Mouse (Mus musculus): Measurements from ENCODE around the gene Tbx15. TPM values are rescaled to one million over a fixed set of nuclear protein-coding genes. Genes with fewer than 3 reads are reported as not detected.

The Tbx15 gene
- total RNA-seq, 1 experiment, result 1.4 TPM

DNA sequence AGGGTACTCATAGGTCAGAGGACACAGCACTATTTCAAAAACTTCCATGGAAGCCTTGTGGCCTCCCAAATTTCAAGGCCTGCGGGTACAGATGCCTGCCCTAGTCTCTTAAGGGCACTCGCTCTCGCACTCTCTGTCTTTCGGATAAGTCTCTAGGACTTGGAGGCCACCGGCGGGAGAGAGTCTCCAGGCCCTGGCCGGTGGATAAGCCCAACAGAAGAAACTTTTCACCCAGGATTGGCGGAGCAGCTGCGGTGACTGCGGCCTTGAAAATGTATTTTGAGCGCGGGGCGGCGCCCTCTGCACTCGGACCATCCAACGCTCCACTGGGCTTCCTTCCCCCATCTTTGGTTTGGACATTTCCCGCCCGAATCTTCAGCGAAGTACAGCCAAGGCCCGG, 16.6 kb downstream of the Tbx15 start:
- no peak overlapping the region for H3K27ac ChIP-seq (ENCODE audit: insufficient read depth, low read depth, low read length, poor library complexity, severe bottlenecking)
- H3K9ac ChIP-seq (ENCODE audit: insufficient read depth, low read depth, low read length, poor library complexity, severe bottlenecking), result no peak overlapping the region
- H3K4me1 ChIP-seq (ENCODE audit: control insufficient read depth in 2 of 2, insufficient read depth in 2 of 2, low read length in 2 of 2, poor library complexity in 1 of 2), result peaks cover 0 to 9% of the 10 kb centered on the region in 2 experiments; a peak in 1 of 4 replicates
- H3K4me3 ChIP-seq (ENCODE audit: insufficient read depth in 1 of 2, low read depth in 1 of 2, low read length in 2 of 2, poor library complexity in 1 of 2, severe bottlenecking in 1 of 2), result no peak overlapping the region
- in situ Hi-C loops (cut with MboI; ENCODE audit: low sequenced_read_pairs in 2 of 2, unreplicated experiment in 2 of 2), result no loop called here
- no peak for DNase-seq (ENCODE audit: low read depth, low spot score)
- TF ChIP-seq HCFC1 (IDR thresholded peaks at IDR 0.05; ENCODE audit: borderline replicate concordance, insufficient read depth, low read length) (no peak), ZNF384 (IDR thresholded peaks at IDR 0.05; ENCODE audit: low read depth, low read length) (no peak), ZC3H11A (IDR thresholded peaks at IDR 0.05; ENCODE audit: borderline replicate concordance, low read depth, low read length) (no peak), MAFK (IDR thresholded peaks at IDR 0.05; ENCODE audit: insufficient read depth, low read depth, low read length) (no peak)
- H3K36me3 ChIP-seq (ENCODE audit: control insufficient read depth, insufficient read depth, low read length, poor library complexity, severe bottlenecking), result no peaks in the 10 kb centered on the region
- H3K9me3 ChIP-seq (ENCODE audit: control insufficient read depth, insufficient read depth, low read depth, low read length), result no peaks in the 10 kb centered on the region

DNA sequence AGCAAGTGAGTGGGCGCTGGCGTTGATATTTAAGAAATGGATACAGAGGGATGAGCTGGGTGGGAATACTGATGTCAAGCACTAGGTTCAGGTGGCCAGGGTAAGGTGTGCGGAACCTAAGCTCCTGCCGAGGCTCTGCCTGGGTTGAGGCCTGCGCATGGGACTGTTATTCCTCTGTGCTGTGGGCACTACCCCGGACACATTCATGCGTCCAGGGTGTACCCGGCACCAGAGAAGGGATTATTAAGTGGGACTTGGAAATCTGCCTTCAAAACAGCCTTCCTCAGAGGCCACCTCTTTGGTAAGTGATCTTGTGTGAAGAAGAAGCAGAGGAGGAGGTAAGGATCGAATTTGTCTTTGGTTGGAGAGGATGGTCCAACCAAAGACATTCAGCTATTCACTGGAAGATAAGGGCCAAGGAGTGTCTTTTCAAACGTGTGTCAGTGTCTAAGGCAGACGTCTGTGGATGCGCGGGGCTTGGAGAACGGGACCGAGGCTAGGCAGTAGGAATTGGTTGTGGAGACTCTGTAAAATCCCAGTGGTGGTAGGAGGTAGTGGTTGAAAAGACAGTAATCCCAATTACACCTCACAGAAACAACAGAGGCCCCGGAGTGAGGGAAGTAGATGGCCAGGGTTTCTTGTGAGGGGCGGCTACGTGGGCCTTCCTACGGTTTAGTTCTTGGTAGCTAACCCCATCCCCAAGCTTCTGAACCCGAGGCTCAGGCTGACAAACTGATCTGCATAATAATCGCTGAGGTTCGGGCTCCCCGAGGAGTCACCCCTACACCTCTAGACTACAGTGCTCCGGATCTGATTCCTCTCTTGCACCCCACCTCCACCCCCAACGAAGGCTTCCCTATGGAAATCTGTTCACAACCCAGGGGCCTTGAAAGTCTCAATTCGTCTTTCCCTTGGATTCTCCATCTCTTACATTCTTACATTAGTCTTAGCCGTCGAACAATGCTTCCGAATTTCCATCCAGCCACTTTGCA, 17.7 kb downstream of the Tbx15 start:
- Histone ChIP-seq H3K9me3 (ENCODE audit: control insufficient read depth, insufficient read depth, low read depth, low read length) (no peaks in the 10 kb centered on the region), H3K4me1 (ENCODE audit: control insufficient read depth in 2 of 2, insufficient read depth in 2 of 2, low read length in 2 of 2, poor library complexity in 1 of 2) (peaks cover 0 to 9% of the 10 kb centered on the region in 2 experiments; a peak in 1 of 4 replicates), H3K27ac (ENCODE audit: insufficient read depth, low read depth, low read length, poor library complexity, severe bottlenecking) (no peak overlapping the region), H3K4me3 (ENCODE audit: insufficient read depth in 1 of 2, low read depth in 1 of 2, low read length in 2 of 2, poor library complexity in 1 of 2, severe bottlenecking in 1 of 2) (no peak overlapping the region), H3K36me3 (ENCODE audit: control insufficient read depth, insufficient read depth, low read length, poor library complexity, severe bottlenecking) (no peaks in the 10 kb centered on the region), H3K9ac (ENCODE audit: insufficient read depth, low read depth, low read length, poor library complexity, severe bottlenecking) (no peak overlapping the region)
- no peak for DNase-seq (ENCODE audit: low read depth, low spot score)
- TF ChIP-seq HCFC1 (IDR thresholded peaks at IDR 0.05; ENCODE audit: borderline replicate concordance, insufficient read depth, low read length) (no peak), MAFK (IDR thresholded peaks at IDR 0.05; ENCODE audit: insufficient read depth, low read depth, low read length) (no peak), ZNF384 (IDR thresholded peaks at IDR 0.05; ENCODE audit: low read depth, low read length) (no peak), ZC3H11A (IDR thresholded peaks at IDR 0.05; ENCODE audit: borderline replicate concordance, low read depth, low read length) (no peak), CHD2 (IDR thresholded peaks at IDR 0.05; ENCODE audit: low read depth, low read length) (no peak)
- in situ Hi-C loops (cut with MboI; ENCODE audit: low sequenced_read_pairs in 2 of 2, unreplicated experiment in 2 of 2), result no loop called here

GRCm38 (mm10) chr3:99259741-99260270, 19.6 kb downstream of the Tbx15 start:
- no peak overlapping the region for H3K9ac ChIP-seq (ENCODE audit: insufficient read depth, low read depth, low read length, poor library complexity, severe bottlenecking)
- H3K9me3 ChIP-seq (ENCODE audit: control insufficient read depth, insufficient read depth, low read depth, low read length), result no peaks in the 10 kb centered on the region
- peaks cover 0 to 6% of the 10 kb centered on the region in 2 experiments; a peak in 1 of 4 replicates for H3K4me1 ChIP-seq (ENCODE audit: control insufficient read depth in 2 of 2, insufficient read depth in 2 of 2, low read length in 2 of 2, poor library complexity in 1 of 2)
- in situ Hi-C loops (cut with MboI; ENCODE audit: low sequenced_read_pairs in 2 of 2, unreplicated experiment in 2 of 2), result no loop called here
- H3K4me3 ChIP-seq (ENCODE audit: insufficient read depth in 1 of 2, low read depth in 1 of 2, low read length in 2 of 2, poor library complexity in 1 of 2, severe bottlenecking in 1 of 2), result no peak overlapping the region
- TF ChIP-seq CHD2 (IDR thresholded peaks at IDR 0.05; ENCODE audit: low read depth, low read length), result no peak
- TF ChIP-seq ZC3H11A (IDR thresholded peaks at IDR 0.05; ENCODE audit: borderline replicate concordance, low read depth, low read length), result no peak
- TF ChIP-seq ZNF384 (IDR thresholded peaks at IDR 0.05; ENCODE audit: low read depth, low read length), result no peak
- no peak for TF ChIP-seq HCFC1 (IDR thresholded peaks at IDR 0.05; ENCODE audit: borderline replicate concordance, insufficient read depth, low read length)
- no peak for TF ChIP-seq MAFK (IDR thresholded peaks at IDR 0.05; ENCODE audit: insufficient read depth, low read depth, low read length)
- H3K36me3 ChIP-seq (ENCODE audit: control insufficient read depth, insufficient read depth, low read length, poor library complexity, severe bottlenecking), result no peaks in the 10 kb centered on the region
- DNase-seq (ENCODE audit: low read depth, low spot score), result no peak
- no peak overlapping the region for H3K27ac ChIP-seq (ENCODE audit: insufficient read depth, low read depth, low read length, poor library complexity, severe bottlenecking)

DNA sequence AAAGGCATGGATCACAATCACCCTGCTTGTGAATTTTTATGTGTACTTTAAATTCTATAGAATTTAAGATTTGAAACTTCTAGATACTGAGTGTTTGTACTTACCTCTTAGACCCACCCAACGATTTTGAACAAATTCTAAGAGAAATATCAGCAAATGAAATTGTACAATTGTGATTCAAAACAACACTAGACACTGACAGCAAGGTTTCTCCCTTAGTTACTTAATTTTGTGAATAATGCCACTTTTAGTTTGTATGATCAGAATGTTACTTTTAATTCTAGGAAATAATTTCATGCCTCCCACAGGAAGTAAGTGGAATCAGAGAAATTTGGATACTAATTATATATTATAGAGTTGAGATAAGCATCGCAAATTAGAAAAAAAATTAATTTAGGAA, 20.2 kb downstream of the Tbx15 start:
- H3K9me3 ChIP-seq (ENCODE audit: control insufficient read depth, insufficient read depth, low read depth, low read length), result no peaks in the 10 kb centered on the region
- no peak for DNase-seq (ENCODE audit: low read depth, low spot score)
- TF ChIP-seq HCFC1 (IDR thresholded peaks at IDR 0.05; ENCODE audit: borderline replicate concordance, insufficient read depth, low read length), result no peak
- no peak for TF ChIP-seq ZNF384 (IDR thresholded peaks at IDR 0.05; ENCODE audit: low read depth, low read length)
- TF ChIP-seq CHD2 (IDR thresholded peaks at IDR 0.05; ENCODE audit: low read depth, low read length), result no peak
- TF ChIP-seq ZC3H11A (IDR thresholded peaks at IDR 0.05; ENCODE audit: borderline replicate concordance, low read depth, low read length), result no peak
- no peak for TF ChIP-seq MAFK (IDR thresholded peaks at IDR 0.05; ENCODE audit: insufficient read depth, low read depth, low read length)
- H3K36me3 ChIP-seq (ENCODE audit: control insufficient read depth, insufficient read depth, low read length, poor library complexity, severe bottlenecking), result no peaks in the 10 kb centered on the region
- no peak overlapping the region for H3K9ac ChIP-seq (ENCODE audit: insufficient read depth, low read depth, low read length, poor library complexity, severe bottlenecking)
- H3K4me3 ChIP-seq (ENCODE audit: insufficient read depth in 1 of 2, low read depth in 1 of 2, low read length in 2 of 2, poor library complexity in 1 of 2, severe bottlenecking in 1 of 2), result no peak overlapping the region
- H3K27ac ChIP-seq (ENCODE audit: insufficient read depth, low read depth, low read length, poor library complexity, severe bottlenecking), result no peak overlapping the region
- in situ Hi-C loops (cut with MboI; ENCODE audit: low sequenced_read_pairs in 2 of 2, unreplicated experiment in 2 of 2), result no loop called here
- peaks cover 0 to 6% of the 10 kb centered on the region in 2 experiments; a peak in 1 of 4 replicates for H3K4me1 ChIP-seq (ENCODE audit: control insufficient read depth in 2 of 2, insufficient read depth in 2 of 2, low read length in 2 of 2, poor library complexity in 1 of 2)
